Comparison of ENCODE assay signal across 8 mouse cellular contexts in genomic region chr11:81534686-81535085, GRCm38 (mm10).
DNase-seq lines count a peak whose midpoint lies in the region; ATAC-seq and TF ChIP-seq lines count a peak whose summit lies in the region.

No protein-coding gene starts in this region.

- H3K27ac ChIP-seq in forebrain, embryonic 11.5 days (ENCODE audit: low read depth, low read length): no peak overlapping the region
- no peak overlapping the region for H3K27ac ChIP-seq in forebrain, embryonic 12.5 days
- H3K27ac ChIP-seq in embryonic fibroblast, embryonic 13.5 days (ENCODE audit: insufficient read depth, low read length): no peak overlapping the region

- DNase-seq in forebrain, embryonic 11.5 days (ENCODE audit: low spot score): peak; percentile 77
- DNase-seq in 416B (ENCODE audit: low read depth): peak; percentile 28
- peak; percentile 84 for DNase-seq in brain, adult 2 months (ENCODE audit: low read depth, low spot score)
- DNase-seq in kidney, postnatal 10 days: peak; percentile 73
- DNase-seq in lung, postnatal 14 days: peak; percentile 58
- DNase-seq in testis, postnatal 10 days (ENCODE audit: low spot score): peak; percentile 72

- H3K36me3 ChIP-seq in forebrain, embryonic 11.5 days (ENCODE audit: control insufficient read depth, insufficient read depth, low read length): no peaks in the 10 kb centered on the region
- H3K36me3 ChIP-seq in forebrain, embryonic 12.5 days (replicated peaks): no peaks in the 10 kb centered on the region

- no peaks in the 10 kb centered on the region for H3K27me3 ChIP-seq in forebrain, embryonic 11.5 days (ENCODE audit: control insufficient read depth, insufficient read depth, low read length)
- H3K27me3 ChIP-seq in forebrain, embryonic 12.5 days: 0 out of 2 replicates have a peak, but pooled peaks cover 4% of the 10 kb centered on the region

- H3K4me3 ChIP-seq in forebrain, embryonic 11.5 days (ENCODE audit: low read depth, low read length): no peak overlapping the region
- no peak overlapping the region for H3K4me3 ChIP-seq in forebrain, embryonic 12.5 days (replicated peaks)
- no peak overlapping the region for H3K4me3 ChIP-seq in embryonic fibroblast, embryonic 13.5 days (ENCODE audit: insufficient read depth, low read length)

- no peaks in the 10 kb centered on the region for H3K9me3 ChIP-seq in forebrain, embryonic 11.5 days (ENCODE audit: control insufficient read depth, low read length)
- no peaks in the 10 kb centered on the region for H3K9me3 ChIP-seq in forebrain, embryonic 12.5 days

- no peak for TF ChIP-seq POLR2A in embryonic fibroblast, embryonic 13.5 days (IDR thresholded peaks at IDR 0.05; ENCODE audit: low read depth, low read length)

- ATAC-seq in forebrain, embryonic 11.5 days (replicated peaks; ENCODE audit: low FRiP score): no peak
- no peak for ATAC-seq in forebrain, embryonic 12.5 days (ENCODE audit: low FRiP score)

- no peak overlapping the region for H3K9ac ChIP-seq in forebrain, embryonic 11.5 days (ENCODE audit: low read length)
- no peak overlapping the region for H3K9ac ChIP-seq in forebrain, embryonic 12.5 days

- 20% methylated on average over 5 of the region's 5 CpGs for WGBS in forebrain, embryonic 11.5 days
- 15% methylated on average over 5 of the region's 5 CpGs for WGBS in forebrain, embryonic 12.5 days

- peak; percentile 54; the same call in 1 of the 2 replicates for TF ChIP-seq CTCF in embryonic fibroblast, embryonic 13.5 days (IDR thresholded peaks at IDR 0.05; ENCODE audit: borderline replicate concordance, insufficient read depth, low read length)

- peaks cover 5% of the 10 kb centered on the region; the same call in 1 of the 2 replicates for H3K4me1 ChIP-seq in forebrain, embryonic 11.5 days (replicated peaks; ENCODE audit: control insufficient read depth, insufficient read depth, low read length)
- H3K4me1 ChIP-seq in forebrain, embryonic 12.5 days: peaks cover 12% of the 10 kb centered on the region
- no peaks in the 10 kb centered on the region for H3K4me1 ChIP-seq in embryonic fibroblast, embryonic 13.5 days (ENCODE audit: control insufficient read depth, insufficient read depth, low read length)

- no peak overlapping the region for H3K4me2 ChIP-seq in forebrain, embryonic 11.5 days (ENCODE audit: low read depth, low read length, severe bottlenecking)
- no peak overlapping the region for H3K4me2 ChIP-seq in forebrain, embryonic 12.5 days

Comparison
In these comparisons a context has a peak if more than half of its experiments do, and no peak if none do; other contexts are left out.
1. DNase-seq: peak in every context shown above with its lines; median percentile 84 in brain, adult 2 months; 77 in forebrain, embryonic 11.5 days; 73 in kidney, postnatal 10 days; 72 in testis, postnatal 10 days; 58 in lung, postnatal 14 days; 28 in 416B.